Mouse (Mus musculus) monocyte, adult 59 days (primary cell): ENCODE measurements around the gene Anks4b. TPM values are rescaled to one million over a fixed set of nuclear protein-coding genes. Genes with fewer than 3 reads are reported as not detected.

Experiments
- total RNA-seq, 2 experiments: library from RNA; stranded (reverse); gene quantifications; one replicate each; pipeline ENCODE4 v1.2.4; 2023

Gene Anks4b
- not detected for total RNA-seq

DNA sequence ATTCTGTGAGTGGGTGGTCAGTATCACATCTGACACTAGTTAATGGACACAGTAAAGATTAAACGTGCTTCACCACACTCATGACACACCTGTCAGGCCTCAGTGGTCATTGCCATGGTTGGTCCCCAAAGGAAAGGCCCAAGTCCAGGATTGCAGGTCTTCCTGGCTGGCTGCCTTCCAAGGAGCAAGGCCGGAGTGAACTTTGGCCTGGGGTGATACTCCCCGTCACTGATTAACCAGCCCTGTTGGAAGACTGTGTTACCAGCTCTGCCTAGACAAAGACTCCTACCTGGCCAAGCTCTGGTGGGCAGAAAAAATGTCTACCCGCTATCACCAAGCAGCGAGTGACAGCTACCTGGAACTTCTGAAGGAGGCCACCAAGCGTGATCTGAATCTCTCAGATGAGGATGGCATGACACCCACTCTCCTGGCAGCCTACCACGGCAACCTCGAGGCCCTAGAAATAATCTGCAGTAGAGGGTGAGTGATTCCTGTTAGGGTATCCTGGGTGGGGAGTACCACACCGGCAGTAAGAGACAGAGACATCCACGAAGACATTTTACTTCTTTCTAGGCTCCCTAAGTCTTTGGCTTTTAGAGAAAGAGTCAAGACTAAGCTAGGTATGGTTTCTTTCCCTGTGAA lies at the start of gene Anks4b:
Gene Anks4b, plus strand, starts transcription at position 256 of the 642 bp plus-strand sequence.

DNA sequence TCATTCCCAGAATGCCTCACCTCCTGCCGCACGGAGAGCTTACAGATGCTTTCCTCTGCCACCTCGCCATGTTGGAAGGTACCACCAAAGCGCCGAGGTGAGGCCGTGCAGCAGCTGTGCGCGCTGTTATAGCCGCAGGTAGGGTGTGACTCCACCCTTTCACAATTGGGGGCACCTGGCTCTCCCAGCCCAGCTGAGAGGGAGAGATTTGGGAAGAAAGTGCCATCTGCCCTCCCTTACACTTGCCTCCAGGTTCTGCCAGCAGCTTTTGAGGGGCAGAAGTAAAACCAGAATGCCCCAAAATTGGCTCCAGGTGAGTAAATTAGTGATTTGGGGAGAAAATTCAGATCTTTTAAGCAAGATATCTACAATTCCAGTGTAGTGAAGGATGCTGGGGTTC lies 28.5 kb upstream of the Anks4b start, which contains the start of gene Zp2:
Gene Zp2, minus strand, starts transcription at position 101 of the 400 bp plus-strand sequence.

DNA sequence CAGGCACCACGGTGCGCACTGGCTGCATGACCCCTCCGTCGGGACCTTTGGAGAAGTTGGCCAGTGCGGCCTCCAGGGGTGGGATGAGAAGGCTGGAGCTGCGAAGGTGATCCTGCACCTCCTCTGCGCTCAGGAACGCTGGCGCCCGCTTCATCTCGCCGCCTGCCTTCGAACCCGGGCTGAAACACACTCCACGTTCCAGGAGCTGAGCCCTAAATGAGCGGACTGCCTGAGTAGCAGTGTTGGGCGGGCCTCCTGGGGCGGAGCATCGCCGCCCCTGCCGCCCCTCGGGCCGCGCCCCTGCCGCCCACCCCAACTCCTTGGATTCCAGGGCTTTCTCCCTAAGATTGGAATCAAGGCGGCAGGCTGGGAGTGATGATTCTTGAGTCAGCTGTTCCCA lies 28.1 kb downstream of the Anks4b start, which contains the start of gene Crym:
Gene Crym, minus strand, starts transcription at position 341 of the 400 bp plus-strand sequence.

DNA sequence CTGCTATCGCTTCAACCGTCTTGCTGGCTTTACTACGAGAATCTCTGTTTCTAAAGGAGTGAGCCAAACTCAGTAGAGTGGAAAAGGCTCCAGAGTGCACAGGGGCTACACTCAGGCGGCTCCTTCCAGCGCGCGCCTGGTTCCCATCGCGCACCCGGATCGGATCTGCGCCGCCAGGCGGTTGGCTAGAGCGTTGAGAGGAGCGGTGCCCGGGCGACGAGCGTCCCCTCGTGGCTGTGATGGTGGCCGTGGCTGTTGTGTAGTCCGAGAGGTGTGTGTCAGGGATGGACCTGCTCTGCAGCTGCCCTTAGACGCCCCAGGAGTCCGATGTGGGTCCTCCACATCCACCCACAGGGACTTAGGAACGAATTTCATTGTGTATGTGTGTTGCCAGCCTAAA lies 30.1 kb downstream of the Anks4b start, which contains the start of gene Abca14:
Gene Abca14, plus strand, starts transcription at position 173 of the 400 bp plus-strand sequence.

Other genes starting within 250 kb of the Anks4b start
- not detected for gene Dnah3, start 78.6 kb upstream of the Anks4b start, total RNA-seq
- 10 to 100 TPM; 13.3 to 14.9 TPM for gene Tmem159, start 71.5 kb upstream of the Anks4b start, total RNA-seq
- gene Zp2, start 28.6 kb upstream of the Anks4b start, total RNA-seq = not detected
- not detected for gene Crym, start 28.3 kb downstream of the Anks4b start, total RNA-seq
- not detected for gene Abca14, start 30.1 kb downstream of the Anks4b start, total RNA-seq
- gene Abca15, start 154.8 kb downstream of the Anks4b start, total RNA-seq = not detected
- not detected for gene Abca16, start 235.8 kb downstream of the Anks4b start, total RNA-seq